Mouse (Mus musculus) hindbrain, embryonic 11.5 days (tissue): ENCODE measurements around the gene Nrxn3. TPM values are rescaled to one million over a fixed set of nuclear protein-coding genes. Genes with fewer than 3 reads are reported as not detected.
A peak's percentile ranks its signal among the peaks of the same experiment; 100 is the strongest.

ENCODE experiments used
- ATAC-seq: fragments of 200-750 bp; cut with Nextera tagmentation; 2 replicates; pipeline ENCODE4 v1.8.0; 2017; ENCODE audit warnings: mild to moderate bottlenecking, moderate TSS enrichment, moderate library complexity; ENCODE audit not compliant: low FRiP score
- DNase-seq: peaks from one replicate; pipeline ENCODE4 v3.0.0-alpha.2; 2015; ENCODE audit warnings: low spot score
- H3K27ac ChIP-seq: fragments of 300-500 bp; sonication (generic); 2 replicates; pipeline ENCODE4 v1.5.1; 2014; ENCODE audit warnings: mild to moderate bottlenecking, low read depth, low read length
- H3K27me3 ChIP-seq: fragments of 300-500 bp; sonication (generic); 2 replicates; pipeline ENCODE4 v1.6.1; 2014; ENCODE audit warnings: mild to moderate bottlenecking, low read length, moderate library complexity, mixed read lengths; ENCODE audit not compliant: control insufficient read depth, insufficient read depth
- H3K36me3 ChIP-seq: fragments of 300-500 bp; sonication (generic); 2 replicates; pipeline ENCODE4 v1.6.1; 2014; ENCODE audit warnings: mild to moderate bottlenecking, low read length, moderate library complexity, mixed read lengths; ENCODE audit not compliant: control insufficient read depth, insufficient read depth
- H3K4me1 ChIP-seq: fragments of 300-500 bp; sonication (generic); replicated peaks from 2 replicates; pipeline ENCODE4 v1.6.1; 2014; ENCODE audit warnings: low read length, mixed read lengths; ENCODE audit not compliant: control insufficient read depth, insufficient read depth
- H3K4me2 ChIP-seq: fragments of 300-500 bp; sonication (generic); replicated peaks from 2 replicates; pipeline ENCODE4 v1.6.1; 2014; ENCODE audit warnings: mild to moderate bottlenecking, low read depth, low read length
- H3K4me3 ChIP-seq: fragments of 300-500 bp; sonication (generic); 2 replicates; pipeline ENCODE4 v1.5.1; 2014; ENCODE audit warnings: low read depth, low read length
- H3K9ac ChIP-seq: fragments of 300-500 bp; sonication (generic); 2 replicates; pipeline ENCODE4 v1.6.1; 2014; ENCODE audit warnings: low read depth, low read length
- H3K9me3 ChIP-seq: fragments of 300-500 bp; sonication (generic); 2 replicates; pipeline ENCODE4 v1.6.1; 2016; ENCODE audit warnings: low read length; ENCODE audit not compliant: control insufficient read depth
- WGBS: fragments of 180-500 bp; shearing (Covaris S2); extraction: QIAGEN DNeasy Blood & Tissue Kit; methylation state at CpG from one replicate; pipeline ENCODE4 v1.1.7; 2014; 5-methylcytosine and 5-hydroxymethylcytosine counted together
- polyA plus RNA-seq: library from polyadenylated mRNA; unstranded; fragments of >200 nt; fragmentation: Nextera tagmentation; extraction: Ambion mirVana; gene quantifications from 2 replicates; pipeline ENCODE4 v1.2.1, GENCODE M21; 2014

The Nrxn3 gene
- polyA plus RNA-seq, 1 experiment from 2014 or later, result 52.4 TPM

DNA sequence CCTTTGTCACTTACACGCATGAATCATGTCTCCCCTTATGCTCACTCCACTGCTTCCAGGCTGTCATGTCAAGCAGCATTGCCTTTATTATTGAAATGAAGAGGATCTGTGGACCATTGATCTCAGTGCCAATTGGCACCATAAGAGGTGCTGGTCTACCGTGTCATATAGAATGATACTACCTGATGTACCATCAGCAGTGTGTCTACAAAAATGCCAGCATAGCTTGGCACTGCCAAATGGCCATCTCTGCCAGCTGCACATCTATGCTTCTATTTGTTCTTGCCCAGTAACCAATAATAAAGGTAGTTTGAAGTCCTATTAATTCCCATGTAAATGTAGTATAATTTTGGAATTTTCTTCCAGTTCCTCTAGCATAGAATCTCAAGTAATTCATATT is 1340.8 kb downstream of the Nrxn3 start:
- WGBS, result 91% methylated on average over 2 of the region's 2 CpGs
- Histone ChIP-seq H3K27me3 (no peaks in the 10 kb centered on the region), H3K4me2 (no peak overlapping the region), H3K4me3 (no peak overlapping the region), H3K9ac (no peak overlapping the region), H3K36me3 (no peaks in the 10 kb centered on the region), H3K4me1 (no peaks in the 10 kb centered on the region), H3K9me3 (no peaks in the 10 kb centered on the region), H3K27ac (no peak overlapping the region)
- DNase-seq (no peak), ATAC-seq (no peak)

DNA sequence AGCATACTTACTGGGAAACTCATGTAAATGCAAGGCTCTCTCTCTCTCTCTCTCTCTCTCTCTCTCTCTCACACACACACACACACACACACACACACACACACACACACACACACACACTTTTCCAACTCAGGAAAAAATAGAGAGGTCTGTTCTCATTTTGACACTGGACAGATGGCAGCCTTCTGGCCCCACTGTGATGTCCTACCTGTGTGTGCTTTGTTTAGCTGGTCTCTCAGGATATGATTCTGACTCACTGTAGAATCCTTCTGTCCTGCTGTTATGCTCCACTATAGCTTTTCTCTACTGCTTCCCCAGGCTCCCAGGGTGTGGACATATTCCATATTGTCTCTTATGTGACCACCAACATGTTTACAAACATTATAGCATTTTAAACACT is 1363.2 kb downstream of the Nrxn3 start:
- no peak for ATAC-seq

DNA sequence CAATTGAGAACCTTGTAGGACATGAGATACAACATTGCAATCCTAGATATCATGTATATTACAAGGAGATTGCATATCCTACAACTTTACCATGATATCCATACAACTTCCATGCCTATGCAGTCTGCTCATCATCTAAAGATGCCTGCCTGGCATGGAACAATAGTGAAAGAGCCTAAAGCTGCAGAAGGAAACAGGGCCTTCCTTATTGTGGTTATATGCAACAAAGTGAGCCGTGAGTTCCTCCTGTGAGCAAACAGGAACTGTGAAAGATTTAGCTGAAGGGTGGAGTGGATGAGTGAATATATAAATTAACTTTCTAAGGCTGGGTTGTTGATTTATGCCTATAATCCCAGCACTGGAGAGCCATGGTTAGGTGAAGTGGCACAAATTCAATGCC is 1373.1 kb downstream of the Nrxn3 start:
- Histone ChIP-seq H3K4me2 (no peak overlapping the region), H3K36me3 (no peaks in the 10 kb centered on the region), H3K9me3 (no peaks in the 10 kb centered on the region), H3K9ac (no peak overlapping the region), H3K27ac (no peak overlapping the region), H3K27me3 (no peaks in the 10 kb centered on the region), H3K4me3 (no peak overlapping the region), H3K4me1 (no peaks in the 10 kb centered on the region)
- 80% methylated on average over 1 of the region's 1 CpGs for WGBS
- no peak for DNase-seq
- no peak for ATAC-seq

More for the DNA sequence above, 1363.2 kb downstream of the Nrxn3 start:
- Histone ChIP-seq H3K36me3 (no peaks in the 10 kb centered on the region), H3K4me1 (no peaks in the 10 kb centered on the region), H3K4me2 (no peak overlapping the region), H3K9ac (no peak overlapping the region), H3K4me3 (no peak overlapping the region), H3K27me3 (no peaks in the 10 kb centered on the region), H3K27ac (no peak overlapping the region), H3K9me3 (no peaks in the 10 kb centered on the region)
- DNase-seq, result no peak

DNA sequence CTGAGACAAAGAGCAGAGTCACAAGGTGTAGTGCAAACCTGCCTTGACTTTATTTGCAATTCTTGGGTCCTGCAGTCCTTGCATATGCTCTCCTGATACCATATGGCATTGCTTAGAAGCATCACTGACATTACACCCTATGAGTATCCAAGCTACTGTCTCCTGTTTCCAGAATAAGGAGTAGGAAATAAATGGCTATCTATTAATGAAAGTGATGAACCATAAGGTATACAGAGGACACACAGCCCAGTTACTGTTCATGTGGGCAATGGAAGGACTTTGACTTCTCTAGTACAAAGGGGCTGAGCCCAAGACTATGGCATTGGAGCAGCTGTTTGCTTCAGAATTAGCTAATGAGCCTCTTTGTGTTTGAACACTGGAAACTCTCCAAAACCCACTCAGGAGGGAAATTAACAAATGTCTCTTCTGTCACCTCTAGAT is 1390.7 kb downstream of the Nrxn3 start:
- Histone ChIP-seq H3K9me3 (no peaks in the 10 kb centered on the region), H3K27ac (no peak overlapping the region), H3K4me2 (no peak overlapping the region), H3K9ac (no peak overlapping the region), H3K27me3 (no peaks in the 10 kb centered on the region), H3K4me3 (no peak overlapping the region), H3K36me3 (no peaks in the 10 kb centered on the region), H3K4me1 (no peaks in the 10 kb centered on the region)
- ATAC-seq (peak; percentile 70), DNase-seq (peak; percentile 10)

DNA sequence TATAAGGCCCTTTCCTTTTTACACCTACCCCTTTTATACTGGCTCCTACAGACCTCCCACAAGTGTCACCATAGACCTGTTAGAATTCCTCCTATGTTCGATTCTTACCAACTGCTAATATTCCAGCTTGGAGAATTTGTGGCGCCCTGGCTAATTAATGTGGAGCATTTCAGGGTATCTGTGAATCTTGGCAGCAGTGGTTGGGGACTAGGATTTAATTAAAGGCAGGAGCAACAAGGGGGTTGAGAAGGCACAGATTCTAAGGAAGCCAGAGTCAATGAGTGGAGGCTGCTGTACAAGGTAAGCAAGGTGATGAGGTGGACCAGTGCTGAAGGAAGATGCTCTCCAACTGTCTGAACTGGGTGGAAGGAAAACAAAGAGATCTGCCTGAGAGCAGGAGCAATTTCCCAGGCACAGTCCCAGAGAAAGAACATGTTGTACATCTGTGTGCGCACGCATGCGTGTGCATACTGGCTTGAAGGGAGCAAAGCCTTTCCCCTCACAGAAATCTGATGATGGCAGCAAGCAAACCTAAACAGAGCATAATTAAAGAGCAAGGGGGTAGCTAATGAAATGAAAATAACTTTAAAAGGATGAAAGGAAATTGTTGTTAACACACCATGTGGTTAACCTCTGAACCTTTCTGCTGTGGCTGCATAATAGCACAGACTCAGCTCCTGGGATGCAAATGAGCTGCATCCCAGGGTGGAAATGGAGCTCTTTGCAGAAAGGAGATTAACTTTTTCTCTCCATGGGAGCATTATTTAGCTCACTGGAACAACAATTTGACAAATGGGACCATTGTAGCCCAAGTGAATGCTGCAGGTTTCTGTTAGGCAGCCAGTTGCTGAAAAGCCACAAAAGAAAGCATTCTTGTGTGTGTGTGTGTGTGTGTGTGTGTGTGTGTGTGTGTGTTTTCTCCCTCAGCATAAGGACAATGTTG is 1409.5 kb downstream of the Nrxn3 start:
- Histone ChIP-seq H3K9ac (peak overlapping the region; percentile 11; the same call in 1 of the 2 replicates), H3K27me3 (no peaks in the 10 kb centered on the region), H3K27ac (no peak overlapping the region), H3K36me3 (no peaks in the 10 kb centered on the region), H3K4me2 (no peak overlapping the region), H3K4me1 (no peaks in the 10 kb centered on the region), H3K9me3 (no peaks in the 10 kb centered on the region), H3K4me3 (no peak overlapping the region)
- 28% methylated on average over 5 of the region's 5 CpGs for WGBS
- ATAC-seq (peak; percentile 94), DNase-seq (peak; percentile 55)

DNA sequence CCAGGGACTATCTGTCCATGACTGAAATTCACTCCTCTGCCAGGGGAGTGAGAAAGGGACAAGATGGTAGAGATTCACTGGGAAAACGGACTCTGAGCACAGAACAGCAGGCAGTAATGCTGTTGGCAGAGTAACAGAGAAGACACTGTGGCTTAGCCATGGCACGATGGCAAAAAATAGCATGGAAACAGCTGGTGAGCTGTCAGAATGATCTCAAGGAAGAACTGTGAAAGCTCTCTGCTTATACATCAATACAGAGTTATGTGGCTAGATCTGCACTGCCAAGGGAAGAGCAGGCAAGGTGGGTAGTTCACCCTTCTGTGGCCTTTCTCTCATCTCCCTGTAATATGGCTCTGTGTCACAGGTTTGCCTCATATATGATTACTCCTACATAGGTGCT is 1419.3 kb downstream of the Nrxn3 start:
- Histone ChIP-seq H3K9ac (no peak overlapping the region), H3K9me3 (no peaks in the 10 kb centered on the region), H3K4me2 (no peak overlapping the region), H3K36me3 (no peaks in the 10 kb centered on the region), H3K4me1 (no peaks in the 10 kb centered on the region), H3K27ac (no peak overlapping the region), H3K4me3 (no peak overlapping the region), H3K27me3 (no peaks in the 10 kb centered on the region)
- WGBS, result 91% methylated on average over 2 of the region's 2 CpGs
- no peak for DNase-seq
- no peak for ATAC-seq

DNA sequence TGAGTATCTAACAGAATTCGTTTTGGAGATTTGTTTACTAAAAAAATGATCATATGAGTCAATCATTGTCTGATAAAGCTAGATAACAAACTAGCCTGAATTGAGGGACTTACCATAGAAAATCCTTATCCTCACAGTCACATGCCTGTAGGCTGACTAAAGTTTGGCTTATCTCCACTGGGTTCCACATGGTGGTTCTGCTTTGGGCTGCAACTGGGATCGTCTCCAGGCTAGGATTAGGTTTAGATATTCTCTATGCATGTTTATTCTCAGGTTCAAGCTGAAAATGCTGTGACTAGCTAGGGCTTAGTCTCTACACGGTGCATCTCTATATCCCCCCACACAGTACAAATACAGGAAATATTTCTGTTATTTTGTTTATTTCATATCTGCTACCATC is 1421.6 kb downstream of the Nrxn3 start:
- WGBS, result 80% methylated on average over 3 of the region's 3 CpGs
- no peak overlapping the region for H3K9ac ChIP-seq

DNA sequence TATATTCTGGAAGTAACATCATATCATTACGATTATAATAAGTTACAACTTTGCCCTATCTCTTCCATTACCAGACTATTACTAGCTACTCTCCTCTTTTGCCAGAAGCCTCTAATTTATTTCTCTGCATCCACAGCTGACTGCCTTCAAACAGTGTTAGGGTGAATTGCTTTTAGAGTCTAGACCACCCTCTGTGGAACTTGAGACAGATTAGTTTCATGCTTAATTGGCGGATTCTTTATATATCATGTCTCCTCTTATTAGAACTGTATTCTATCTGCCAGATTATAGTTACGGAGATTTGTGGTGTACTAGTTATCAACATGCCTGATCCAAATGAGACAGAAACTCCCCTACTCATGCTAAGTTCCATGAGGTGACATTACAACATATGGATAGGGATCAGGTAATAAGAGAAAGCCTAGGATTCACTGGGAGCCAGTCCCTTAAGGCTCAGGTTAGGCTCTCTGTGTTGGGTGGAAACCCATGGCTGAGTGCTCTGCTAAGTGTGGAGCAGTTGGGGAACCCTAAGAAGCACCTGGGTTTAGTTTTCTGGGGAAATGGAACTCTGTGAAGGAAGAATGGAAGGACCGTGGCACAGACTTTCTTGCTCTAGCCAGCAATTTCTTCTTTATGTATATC is 1435.6 kb downstream of the Nrxn3 start:
- H3K27me3 ChIP-seq, result no peaks in the 10 kb centered on the region
- no peak overlapping the region for H3K4me2 ChIP-seq
- no peak overlapping the region for H3K9ac ChIP-seq
- H3K4me1 ChIP-seq, result no peaks in the 10 kb centered on the region
- H3K4me3 ChIP-seq, result no peak overlapping the region
- H3K27ac ChIP-seq, result no peak overlapping the region
- no peaks in the 10 kb centered on the region for H3K36me3 ChIP-seq
- 92% methylated on average over 4 of the region's 4 CpGs for WGBS
- H3K9me3 ChIP-seq, result no peaks in the 10 kb centered on the region
- ATAC-seq (no peak), DNase-seq (no peak)

More for the DNA sequence above, 1421.6 kb downstream of the Nrxn3 start:
- Histone ChIP-seq H3K36me3 (no peaks in the 10 kb centered on the region), H3K4me1 (no peaks in the 10 kb centered on the region), H3K4me2 (no peak overlapping the region), H3K27me3 (no peaks in the 10 kb centered on the region), H3K4me3 (no peak overlapping the region), H3K27ac (no peak overlapping the region), H3K9me3 (no peaks in the 10 kb centered on the region)
- ATAC-seq, result no peak
- DNase-seq, result no peak

DNA sequence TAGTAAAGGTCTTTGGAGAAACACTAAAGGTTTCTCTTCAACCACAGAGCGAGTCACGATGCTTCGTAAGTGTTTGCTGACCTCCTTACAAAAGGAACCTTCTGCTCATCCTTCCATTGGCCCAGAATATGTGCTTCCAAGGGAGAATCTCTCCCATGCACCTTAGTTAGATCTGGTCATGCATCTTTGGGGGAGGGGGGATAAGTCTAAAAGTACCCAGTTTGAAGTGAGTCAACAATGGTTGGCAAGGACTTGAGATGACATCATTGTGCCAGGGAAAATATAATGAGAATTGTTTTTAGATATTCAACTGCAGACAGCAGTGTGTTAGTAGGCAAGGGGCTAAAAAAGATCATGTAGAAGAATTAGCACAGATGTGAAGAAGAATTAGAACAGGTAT is 1437.2 kb downstream of the Nrxn3 start:
- H3K4me2 ChIP-seq, result no peak overlapping the region
- H3K4me1 ChIP-seq, result no peaks in the 10 kb centered on the region
- H3K9me3 ChIP-seq, result no peaks in the 10 kb centered on the region
- no peaks in the 10 kb centered on the region for H3K27me3 ChIP-seq
- H3K9ac ChIP-seq, result no peak overlapping the region
- no peak for ATAC-seq
- no peak overlapping the region for H3K27ac ChIP-seq
- H3K4me3 ChIP-seq, result no peak overlapping the region
- no peaks in the 10 kb centered on the region for H3K36me3 ChIP-seq
- 92% methylated on average over 3 of the region's 3 CpGs for WGBS
- DNase-seq, result no peak
